Mouse (Mus musculus) ovary, postnatal 10 days (tissue): Measurements from ENCODE around the gene Aspa.

Source experiments
- DNase-seq: peaks from one replicate; pipeline ENCODE4 v3.0.0; 2022; ENCODE audit warnings: low spot score

The Aspa gene

DNA sequence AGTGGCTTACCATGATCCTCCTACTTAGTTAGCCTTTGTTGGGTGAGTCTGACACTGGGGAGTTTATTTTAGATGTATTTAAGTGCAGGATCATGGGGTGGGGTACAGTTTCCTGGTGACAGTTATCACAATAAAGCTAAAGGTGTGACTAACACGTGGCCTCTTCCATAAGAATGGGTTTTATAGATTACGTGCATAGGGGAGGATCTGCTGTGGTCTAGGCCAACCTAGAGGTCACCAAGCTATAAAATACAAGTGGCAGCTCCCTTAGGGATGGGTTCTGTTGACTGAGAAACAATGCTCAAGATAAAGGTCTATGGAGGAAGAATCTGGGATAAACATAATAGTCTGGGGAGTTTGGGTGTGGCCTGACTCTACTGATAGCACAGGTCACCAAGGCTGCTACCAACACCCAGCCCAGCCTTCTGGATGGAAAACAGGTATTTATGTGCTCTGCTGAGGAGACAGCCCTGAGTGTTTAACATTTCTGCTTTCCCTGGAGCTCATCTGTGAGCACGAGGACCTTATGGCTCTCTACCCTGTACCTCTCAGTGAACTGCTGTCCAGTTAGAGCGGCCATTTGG lies 71.9 kb downstream of the Aspa start:
- DNase-seq: no peak
